Mouse (Mus musculus): Measurements from ENCODE around the gene 2700081O15Rik. TPM values are rescaled to one million over a fixed set of nuclear protein-coding genes. Genes with fewer than 3 reads are reported as not detected.

2700081O15Rik gene
- 6.9 and 8.3 TPM in 2 replicates for polyA plus RNA-seq (2012; ENCODE audit: low replicate concordance)

DNA sequence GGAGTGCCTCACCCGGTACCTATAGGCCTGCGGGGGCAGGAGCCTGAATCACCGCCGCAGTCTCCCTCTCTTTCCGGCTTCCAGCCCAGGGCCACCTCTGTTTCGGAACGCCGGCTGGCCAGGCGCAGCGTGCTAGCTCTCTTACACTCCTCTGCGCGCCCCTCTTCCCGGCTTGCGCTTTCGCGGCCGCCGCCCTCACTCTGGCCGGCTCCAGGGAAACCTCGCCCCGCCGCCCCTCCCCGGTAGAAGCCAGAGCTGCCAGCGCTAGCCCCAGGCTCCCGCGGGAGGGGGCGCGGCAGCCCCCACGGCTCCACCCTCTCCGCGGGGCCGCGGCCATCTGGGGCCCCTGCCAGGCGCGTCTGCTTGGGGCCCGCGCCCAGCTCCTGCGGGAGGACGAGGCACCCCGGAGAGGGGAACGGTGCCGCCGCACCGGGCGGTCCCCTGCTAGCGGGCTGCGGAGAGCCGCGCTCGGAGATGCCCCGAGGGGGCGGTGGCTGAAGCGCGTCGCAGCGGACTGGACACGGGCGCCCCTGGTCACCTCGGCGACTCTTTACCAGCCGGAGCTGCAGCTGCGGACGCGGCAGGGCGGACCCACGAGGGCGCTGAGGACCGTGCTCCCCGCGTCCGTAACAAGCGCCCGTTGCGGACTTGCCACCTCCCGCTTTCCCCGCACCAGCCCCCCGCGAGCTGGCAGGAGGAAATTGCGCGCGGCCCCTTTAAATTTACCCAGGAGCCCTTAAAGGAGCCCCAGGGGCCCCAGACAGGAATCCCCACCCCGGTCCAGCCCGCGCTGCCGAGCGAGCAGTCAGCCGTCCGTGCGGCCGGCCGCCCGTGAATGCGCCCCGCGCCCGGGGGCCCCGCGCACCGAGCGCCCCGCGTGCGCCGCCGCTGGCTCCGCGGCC is at the start of gene 2700081O15Rik:
Gene 2700081O15Rik (plus strand): TSS at position 792 of the 902 bp plus-strand sequence.

DNA sequence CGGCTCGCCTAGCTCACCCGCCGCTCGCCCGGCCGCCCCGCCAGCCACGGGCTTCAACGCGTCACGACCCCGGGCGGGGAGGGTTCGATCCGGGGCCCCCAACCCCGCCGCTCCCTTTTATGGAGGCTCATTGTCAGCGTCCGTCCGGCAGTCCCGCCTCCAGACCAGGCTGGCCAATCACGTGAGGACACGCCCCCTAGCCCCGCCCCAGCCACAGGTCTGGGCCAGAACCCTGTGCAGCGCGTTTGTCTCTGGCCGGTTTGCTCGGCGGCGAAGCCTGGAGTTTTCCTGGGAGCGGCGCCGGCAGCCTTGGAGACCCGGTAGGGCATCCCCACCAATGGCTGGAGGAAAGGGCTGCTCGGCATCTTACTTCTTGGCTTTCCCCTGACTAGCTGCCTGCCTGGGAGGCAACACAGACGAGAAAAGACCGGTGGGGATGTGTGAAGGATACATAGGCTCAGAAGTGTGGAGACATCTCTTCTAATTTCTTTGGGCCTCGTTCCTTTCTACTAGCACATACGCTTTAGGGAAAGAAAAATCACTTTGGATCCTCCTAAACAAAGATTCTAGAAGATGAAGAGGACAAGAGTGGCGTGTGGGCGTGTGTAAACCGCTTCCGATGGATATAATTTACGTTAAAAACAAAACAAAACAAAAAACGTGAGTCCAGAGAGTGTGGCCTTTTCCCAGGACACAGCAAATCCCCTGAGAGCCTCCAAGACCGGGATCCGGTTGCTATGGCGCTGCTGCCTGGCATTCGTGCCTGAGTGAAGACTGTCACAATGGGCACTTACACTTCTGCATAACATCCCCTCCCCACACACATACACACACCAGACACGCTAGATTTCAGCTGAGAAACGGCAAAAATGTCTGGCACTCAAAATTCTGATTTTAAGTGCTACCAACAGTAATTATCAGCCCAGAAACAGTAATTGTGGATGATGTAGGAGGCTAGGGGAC is 34.2 kb upstream of the 2700081O15Rik start, which contains the start of gene Spindoc:
Gene Spindoc (minus strand): TSS at position 92 of the 963 bp plus-strand sequence.

Other genes starting within 250 kb of the 2700081O15Rik start
- gene Otub1, start 211.3 kb upstream of the 2700081O15Rik start, polyA plus RNA-seq (2012; ENCODE audit: low replicate concordance), result 110 and 111 TPM in 2 replicates
- gene Cox8a, start 200.0 kb upstream of the 2700081O15Rik start, polyA plus RNA-seq (2012; ENCODE audit: low replicate concordance), result 209 and 282 TPM in 2 replicates
- gene Naa40, start 176.4 kb upstream of the 2700081O15Rik start, polyA plus RNA-seq (2012; ENCODE audit: low replicate concordance), result 31.1 and 36.7 TPM in 2 replicates
- 3.4 and 7.2 TPM in 2 replicates for gene Rcor2, start 150.3 kb upstream of the 2700081O15Rik start, polyA plus RNA-seq (2012; ENCODE audit: low replicate concordance)
- gene Mark2, start 75.8 kb upstream of the 2700081O15Rik start, polyA plus RNA-seq (2012; ENCODE audit: low replicate concordance), result 328 and 668 TPM in 2 replicates
- 29.3 and 36.2 TPM in 2 replicates for gene Spindoc, start 34.6 kb upstream of the 2700081O15Rik start, polyA plus RNA-seq (2012; ENCODE audit: low replicate concordance)
- gene Rtn3, start 65.7 kb downstream of the 2700081O15Rik start, polyA plus RNA-seq (2012; ENCODE audit: low replicate concordance), result 32.2 and 45.0 TPM in 2 replicates
- gene Atl3, start 76.4 kb downstream of the 2700081O15Rik start, polyA plus RNA-seq (2012; ENCODE audit: low replicate concordance), result 4.4 and 10.5 TPM in 2 replicates
- gene Pla2g16, start 139.8 kb downstream of the 2700081O15Rik start, polyA plus RNA-seq (2012; ENCODE audit: low replicate concordance), result 5.4 and 8.6 TPM in 2 replicates
- not detected in 2 replicates for gene Lgals12, start 189.6 kb downstream of the 2700081O15Rik start, polyA plus RNA-seq (2012; ENCODE audit: low replicate concordance)
- not detected in 2 replicates for gene Hrasls5, start 194.9 kb downstream of the 2700081O15Rik start, polyA plus RNA-seq (2012; ENCODE audit: low replicate concordance)

Data from hematopoietic multipotent progenitor cell, adult 10-12 weeks (in vitro differentiated cells).